Mouse (Mus musculus): ENCODE results near the gene Plekhg6. TPM values are rescaled to one million over a fixed set of nuclear protein-coding genes. Genes with fewer than 3 reads are reported as not detected.

Plekhg6 gene
- total and polyA plus RNA-seq, 3 experiments, result not detected

- Histone ChIP-seq H3K27me3 (ENCODE audit: insufficient read depth, low read length) (no peaks in the 10 kb centered on the region; the same call in 1 of the 2 replicates), H3K4me3 (ENCODE audit: low read depth, low read length) (no peak overlapping the region), H3K36me3 (replicated peaks) (no peaks in the 10 kb centered on the region), H3K4me1 (ENCODE audit: insufficient read depth, low read depth, low read length) (no peaks in the 10 kb centered on the region), H3K9me3 (replicated peaks) (peaks cover 27% of the 10 kb centered on the region)
- TF ChIP-seq POLR2AphosphoS5 (IDR thresholded peaks at IDR 0.05; ENCODE audit: insufficient replicate concordance, low read depth, low read length), result no peak
- ATAC-seq (ENCODE audit: extremely low read depth, insufficient number of reproducible peaks, low FRiP score, poor library complexity, severe bottlenecking) (no peak), DNase-seq (ENCODE audit: low spot score) (no peak)
These were observed 55.3 kb downstream of the Plekhg6 start for GRCm38 (mm10) chr6:125325337-125325736.

- TF ChIP-seq GATA1 (IDR thresholded peaks at IDR 0.05; ENCODE audit: borderline replicate concordance, low read length) (no peak), GATA2 (IDR thresholded peaks at IDR 0.05; ENCODE audit: borderline replicate concordance, low read depth, low read length) (no peak), TAL1 (conservative IDR thresholded peaks at IDR 0.05; ENCODE audit: low read depth, low read length) (no peak), CTCF (IDR thresholded peaks at IDR 0.05; ENCODE audit: low read depth, low read length) (no peak), POLR2AphosphoS5 (IDR thresholded peaks at IDR 0.05; ENCODE audit: insufficient replicate concordance, low read depth, low read length) (no peak)
- ATAC-seq (ENCODE audit: extremely low read depth, insufficient number of reproducible peaks, low FRiP score, poor library complexity, severe bottlenecking) (no peak), DNase-seq (ENCODE audit: low spot score) (no peak)
- H3K4me1 ChIP-seq (ENCODE audit: insufficient read depth, low read depth, low read length), result no peaks in the 10 kb centered on the region
- H3K27me3 ChIP-seq (ENCODE audit: insufficient read depth, low read length), result no peaks in the 10 kb centered on the region; the same call in 1 of the 2 replicates
- H3K4me3 ChIP-seq (ENCODE audit: low read depth, low read length), result no peak overlapping the region
- peaks cover 32% of the 10 kb centered on the region for H3K9me3 ChIP-seq (replicated peaks)
- H3K36me3 ChIP-seq (replicated peaks), result no peaks in the 10 kb centered on the region
These were observed 57.0 kb downstream of the Plekhg6 start for GRCm38 (mm10) chr6:125323547-125323946.

GRCm38 (mm10) chr6:125322794-125323193 lies 57.8 kb downstream of the Plekhg6 start:
- Histone ChIP-seq H3K4me3 (ENCODE audit: low read depth, low read length) (no peak overlapping the region), H3K9me3 (replicated peaks) (peaks cover 32% of the 10 kb centered on the region), H3K27me3 (ENCODE audit: insufficient read depth, low read length) (no peaks in the 10 kb centered on the region; the same call in 1 of the 2 replicates), H3K4me1 (ENCODE audit: insufficient read depth, low read depth, low read length) (no peaks in the 10 kb centered on the region), H3K36me3 (replicated peaks) (no peaks in the 10 kb centered on the region)
- no peak for ATAC-seq (ENCODE audit: extremely low read depth, insufficient number of reproducible peaks, low FRiP score, poor library complexity, severe bottlenecking)
- TF ChIP-seq CTCF (IDR thresholded peaks at IDR 0.05; ENCODE audit: low read depth, low read length), result no peak
- no peak for TF ChIP-seq POLR2AphosphoS5 (IDR thresholded peaks at IDR 0.05; ENCODE audit: insufficient replicate concordance, low read depth, low read length)
- no peak for TF ChIP-seq GATA2 (IDR thresholded peaks at IDR 0.05; ENCODE audit: borderline replicate concordance, low read depth, low read length)
- TF ChIP-seq TAL1 (conservative IDR thresholded peaks at IDR 0.05; ENCODE audit: low read depth, low read length), result no peak
- no peak for TF ChIP-seq GATA1 (IDR thresholded peaks at IDR 0.05; ENCODE audit: borderline replicate concordance, low read length)
- DNase-seq (ENCODE audit: low spot score), result no peak

- Histone ChIP-seq H3K4me3 (ENCODE audit: low read depth, low read length) (no peak overlapping the region), H3K4me1 (ENCODE audit: insufficient read depth, low read depth, low read length) (no peaks in the 10 kb centered on the region), H3K9me3 (replicated peaks) (peaks cover 29% of the 10 kb centered on the region), H3K36me3 (replicated peaks) (no peaks in the 10 kb centered on the region), H3K27me3 (ENCODE audit: insufficient read depth, low read length) (no peaks in the 10 kb centered on the region; the same call in 1 of the 2 replicates)
- TF ChIP-seq POLR2AphosphoS5 (IDR thresholded peaks at IDR 0.05; ENCODE audit: insufficient replicate concordance, low read depth, low read length), result no peak
- TF ChIP-seq CTCF (IDR thresholded peaks at IDR 0.05; ENCODE audit: low read depth, low read length), result no peak
- TF ChIP-seq GATA2 (IDR thresholded peaks at IDR 0.05; ENCODE audit: borderline replicate concordance, low read depth, low read length), result no peak
- TF ChIP-seq GATA1 (IDR thresholded peaks at IDR 0.05; ENCODE audit: borderline replicate concordance, low read length), result no peak
- no peak for TF ChIP-seq TAL1 (conservative IDR thresholded peaks at IDR 0.05; ENCODE audit: low read depth, low read length)
- DNase-seq (ENCODE audit: low spot score) (no peak), ATAC-seq (ENCODE audit: extremely low read depth, insufficient number of reproducible peaks, low FRiP score, poor library complexity, severe bottlenecking) (no peak)
These were observed 59.3 kb downstream of the Plekhg6 start for GRCm38 (mm10) chr6:125321114-125321855.

- Histone ChIP-seq H3K36me3 (replicated peaks) (no peaks in the 10 kb centered on the region), H3K4me3 (ENCODE audit: low read depth, low read length) (no peak within 1 kb of the TSS), H3K9me3 (replicated peaks) (peaks cover 26% of the 10 kb centered on the region), H3K27me3 (ENCODE audit: insufficient read depth, low read length) (no peaks in the 10 kb centered on the region; the same call in 1 of the 2 replicates), H3K4me1 (ENCODE audit: insufficient read depth, low read depth, low read length) (no peaks in the 10 kb centered on the region)
- TF ChIP-seq TAL1 (conservative IDR thresholded peaks at IDR 0.05; ENCODE audit: low read depth, low read length) (no peak), GATA2 (IDR thresholded peaks at IDR 0.05; ENCODE audit: borderline replicate concordance, low read depth, low read length) (no peak), GATA1 (IDR thresholded peaks at IDR 0.05; ENCODE audit: borderline replicate concordance, low read length) (no peak), POLR2AphosphoS5 (IDR thresholded peaks at IDR 0.05; ENCODE audit: insufficient replicate concordance, low read depth, low read length) (no peak), CTCF (IDR thresholded peaks at IDR 0.05; ENCODE audit: low read depth, low read length) (no peak)
- ATAC-seq (ENCODE audit: extremely low read depth, insufficient number of reproducible peaks, low FRiP score, poor library complexity, severe bottlenecking) (no peak), DNase-seq (ENCODE audit: low spot score) (no peak)
These were observed 60.3 kb downstream of the Plekhg6 start, which contains the start of gene Scnn1a for GRCm38 (mm10) chr6:125320323-125320722. Gene Scnn1a (plus strand): TSS chr6:125320659.

GRCm38 (mm10) chr6:125319919-125320296 lies 60.7 kb downstream of the Plekhg6 start:
- no peaks in the 10 kb centered on the region for H3K36me3 ChIP-seq (replicated peaks)
- no peaks in the 10 kb centered on the region for H3K4me1 ChIP-seq (ENCODE audit: insufficient read depth, low read depth, low read length)
- peaks cover 24% of the 10 kb centered on the region for H3K9me3 ChIP-seq (replicated peaks)
- DNase-seq (ENCODE audit: low spot score), result no peak
- H3K4me3 ChIP-seq (ENCODE audit: low read depth, low read length), result no peak overlapping the region
- no peak for TF ChIP-seq CTCF (IDR thresholded peaks at IDR 0.05; ENCODE audit: low read depth, low read length)
- no peak for TF ChIP-seq TAL1 (conservative IDR thresholded peaks at IDR 0.05; ENCODE audit: low read depth, low read length)
- no peak for TF ChIP-seq POLR2AphosphoS5 (IDR thresholded peaks at IDR 0.05; ENCODE audit: insufficient replicate concordance, low read depth, low read length)
- no peak for TF ChIP-seq GATA1 (IDR thresholded peaks at IDR 0.05; ENCODE audit: borderline replicate concordance, low read length)
- no peaks in the 10 kb centered on the region; the same call in 1 of the 2 replicates for H3K27me3 ChIP-seq (ENCODE audit: insufficient read depth, low read length)
- ATAC-seq (ENCODE audit: extremely low read depth, insufficient number of reproducible peaks, low FRiP score, poor library complexity, severe bottlenecking), result no peak
